Mouse (Mus musculus): ENCODE data around the gene 4921507P07Rik. TPM values are rescaled to one million over a fixed set of nuclear protein-coding genes. Genes with fewer than 3 reads are reported as not detected.

Gene 4921507P07Rik
- polyA plus RNA-seq, 1 experiment from 2014 or later: 0.64 TPM

DNA sequence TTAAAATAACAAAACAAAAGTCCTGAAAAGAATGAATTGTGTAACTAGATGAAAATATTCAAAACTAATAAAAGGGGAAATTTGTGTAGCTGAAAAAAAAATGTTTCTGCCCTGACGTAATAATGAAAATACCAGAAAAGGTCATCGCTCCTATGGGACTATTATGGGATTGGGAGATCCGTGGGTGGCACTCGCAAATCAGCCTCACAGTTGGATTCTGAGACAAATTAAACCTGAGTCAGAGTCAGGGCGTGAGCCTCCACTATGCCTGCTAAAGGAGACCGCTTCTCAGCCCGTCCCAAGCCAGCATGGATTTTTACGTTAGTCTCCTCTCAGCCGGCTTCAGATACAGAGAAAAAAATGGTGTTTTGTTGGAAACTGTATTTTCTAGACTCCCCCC is 69.0 kb downstream of the 4921507P07Rik start:
- H3K9me3 ChIP-seq (ENCODE audit: control insufficient read depth, low read length): no peaks in the 10 kb centered on the region
- H3K4me1 ChIP-seq (replicated peaks; ENCODE audit: control insufficient read depth, insufficient read depth, low read length): no peaks in the 10 kb centered on the region
- H3K36me3 ChIP-seq (ENCODE audit: control insufficient read depth, insufficient read depth, low read length): no peaks in the 10 kb centered on the region
- H3K27ac ChIP-seq (ENCODE audit: low read length): no peak overlapping the region
- no peak overlapping the region for H3K4me3 ChIP-seq (ENCODE audit: low read length)
- H3K9ac ChIP-seq (ENCODE audit: low read length): no peak overlapping the region
- ATAC-seq (ENCODE audit: low read depth): no peak
- WGBS: 74% methylated on average over 9 of the region's 9 CpGs
- no peaks in the 10 kb centered on the region for H3K27me3 ChIP-seq (ENCODE audit: control insufficient read depth, insufficient read depth, low read depth, low read length)
- H3K4me2 ChIP-seq (ENCODE audit: low read depth, low read length): no peak overlapping the region

DNA sequence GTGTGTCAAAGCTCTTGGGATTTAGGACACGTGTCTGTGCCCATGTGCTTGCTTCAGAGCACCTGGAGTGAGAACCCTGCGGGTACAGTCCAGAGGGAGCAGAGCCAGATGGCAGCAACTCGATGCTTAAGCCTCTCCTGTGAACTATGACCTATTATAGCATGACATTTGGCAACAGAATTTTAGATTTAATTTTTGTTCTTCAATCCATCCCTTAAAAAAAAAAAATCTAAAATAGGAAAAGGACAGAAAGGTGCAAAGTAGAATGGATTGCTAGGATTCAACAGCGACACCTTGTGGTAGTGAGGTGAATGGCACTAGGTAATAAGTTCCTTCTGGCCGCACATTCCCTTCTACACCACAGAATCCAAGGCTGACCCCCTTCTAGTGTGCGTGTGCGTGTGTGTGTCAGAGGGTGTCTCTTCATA is 69.8 kb downstream of the 4921507P07Rik start:
- Histone ChIP-seq H3K4me2 (ENCODE audit: low read depth, low read length) (no peak overlapping the region), H3K27ac (ENCODE audit: low read length) (no peak overlapping the region), H3K4me1 (replicated peaks; ENCODE audit: control insufficient read depth, insufficient read depth, low read length) (no peaks in the 10 kb centered on the region), H3K9me3 (ENCODE audit: control insufficient read depth, low read length) (no peaks in the 10 kb centered on the region), H3K9ac (ENCODE audit: low read length) (no peak overlapping the region), H3K4me3 (ENCODE audit: low read length) (no peak overlapping the region), H3K36me3 (ENCODE audit: control insufficient read depth, insufficient read depth, low read length) (no peaks in the 10 kb centered on the region), H3K27me3 (ENCODE audit: control insufficient read depth, insufficient read depth, low read depth, low read length) (no peaks in the 10 kb centered on the region)
- WGBS: 27% methylated on average over 7 of the region's 7 CpGs
- no peak for ATAC-seq (ENCODE audit: low read depth)

DNA sequence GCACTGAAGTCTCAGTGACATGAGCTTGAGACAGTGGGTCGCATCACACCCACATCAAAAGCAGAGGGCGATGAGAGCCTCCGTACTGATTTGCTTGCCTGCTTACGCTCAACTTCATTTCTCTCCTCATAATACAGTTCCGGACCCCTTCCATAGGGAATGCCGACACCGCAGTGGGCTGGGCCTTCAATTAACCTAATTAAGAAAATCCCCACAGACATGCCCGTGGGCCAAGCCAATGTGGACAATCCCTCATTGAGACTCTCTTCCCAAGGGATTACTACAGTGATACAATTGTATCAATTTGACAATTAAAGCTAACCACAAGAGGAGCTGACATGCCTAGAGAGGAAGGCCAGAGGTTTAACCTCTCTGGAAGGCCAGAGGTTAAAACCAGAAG is 70.6 kb downstream of the 4921507P07Rik start:
- no peaks in the 10 kb centered on the region for H3K9me3 ChIP-seq (ENCODE audit: control insufficient read depth, low read length)
- H3K27me3 ChIP-seq (ENCODE audit: control insufficient read depth, insufficient read depth, low read depth, low read length): no peaks in the 10 kb centered on the region
- 86% methylated on average over 8 of the region's 8 CpGs for WGBS
- no peaks in the 10 kb centered on the region for H3K36me3 ChIP-seq (ENCODE audit: control insufficient read depth, insufficient read depth, low read length)
- no peak overlapping the region for H3K9ac ChIP-seq (ENCODE audit: low read length)
- H3K4me2 ChIP-seq (ENCODE audit: low read depth, low read length): no peak overlapping the region
- no peaks in the 10 kb centered on the region for H3K4me1 ChIP-seq (replicated peaks; ENCODE audit: control insufficient read depth, insufficient read depth, low read length)
- no peak overlapping the region for H3K27ac ChIP-seq (ENCODE audit: low read length)
- no peak for ATAC-seq (ENCODE audit: low read depth)
- H3K4me3 ChIP-seq (ENCODE audit: low read length): no peak overlapping the region

DNA sequence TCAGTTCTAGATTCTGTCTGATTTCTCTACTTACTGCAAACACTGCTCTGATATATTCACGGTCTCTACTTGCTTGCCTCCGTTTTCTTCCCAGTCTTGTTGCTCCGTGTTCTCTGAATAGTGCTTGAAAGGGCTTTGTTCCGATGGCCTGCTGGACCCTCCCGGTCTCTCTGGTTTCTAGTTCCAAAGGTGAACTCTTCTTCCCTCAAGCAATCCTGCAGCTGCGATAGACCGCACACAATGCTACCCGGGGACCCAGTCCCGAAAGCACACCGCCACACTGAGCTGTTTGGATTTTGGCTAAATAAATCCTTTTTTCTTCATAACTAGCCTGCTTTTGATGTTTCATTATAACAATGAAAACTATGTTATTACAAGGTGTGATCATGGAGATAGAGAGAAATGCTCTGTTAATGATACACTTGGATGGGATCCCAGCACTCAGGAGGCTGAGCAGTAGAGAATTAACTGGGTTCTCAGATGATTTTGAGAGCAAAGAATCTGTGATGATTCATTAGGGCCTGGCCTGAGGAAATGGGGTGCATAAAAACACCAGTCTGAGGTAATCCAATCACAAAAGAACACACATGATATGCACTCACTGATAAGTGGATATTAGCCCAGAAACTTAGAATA is 72.1 kb downstream of the 4921507P07Rik start:
- Histone ChIP-seq H3K9me3 (ENCODE audit: control insufficient read depth, low read length) (no peaks in the 10 kb centered on the region), H3K4me2 (ENCODE audit: low read depth, low read length) (no peak overlapping the region), H3K4me1 (replicated peaks; ENCODE audit: control insufficient read depth, insufficient read depth, low read length) (no peaks in the 10 kb centered on the region), H3K27ac (ENCODE audit: low read length) (no peak overlapping the region), H3K4me3 (ENCODE audit: low read length) (no peak overlapping the region), H3K9ac (ENCODE audit: low read length) (no peak overlapping the region), H3K27me3 (ENCODE audit: control insufficient read depth, insufficient read depth, low read depth, low read length) (no peaks in the 10 kb centered on the region), H3K36me3 (ENCODE audit: control insufficient read depth, insufficient read depth, low read length) (no peaks in the 10 kb centered on the region)
- no peak for ATAC-seq (ENCODE audit: low read depth)
- WGBS: 84% methylated on average over 10 of the region's 10 CpGs

Small RNA genes lying within 50 kb of the gene (microRNA-seq; reads per million reads assigned to microRNA genes)
- not detected for gene Mir6371

Other genes with a start within 250 kb of the 4921507P07Rik start
- gene Osbpl3, start 140.4 kb downstream of the 4921507P07Rik start, polyA plus RNA-seq (2015; fragmentation: Nextera tagmentation; extraction: Ambion mirVana): 6.4 and 6.6 TPM in 2 replicates
- gene Cycs, start 30.1 kb downstream of the 4921507P07Rik start, polyA plus RNA-seq (2015; fragmentation: Nextera tagmentation; extraction: Ambion mirVana): 50.9 and 53.7 TPM in 2 replicates
- gene Npvf, start 57.8 kb upstream of the 4921507P07Rik start, polyA plus RNA-seq (2015; fragmentation: Nextera tagmentation; extraction: Ambion mirVana): not detected in 2 replicates